Mouse (Mus musculus): ENCODE measurements at regions not wholly inside any gene's neighbourhood (a gene's known extent, or its start where the extent isn't known, plus 50 kb on each side); places are given as distances from the start of the nearest gene placed in this dataset.

DNA sequence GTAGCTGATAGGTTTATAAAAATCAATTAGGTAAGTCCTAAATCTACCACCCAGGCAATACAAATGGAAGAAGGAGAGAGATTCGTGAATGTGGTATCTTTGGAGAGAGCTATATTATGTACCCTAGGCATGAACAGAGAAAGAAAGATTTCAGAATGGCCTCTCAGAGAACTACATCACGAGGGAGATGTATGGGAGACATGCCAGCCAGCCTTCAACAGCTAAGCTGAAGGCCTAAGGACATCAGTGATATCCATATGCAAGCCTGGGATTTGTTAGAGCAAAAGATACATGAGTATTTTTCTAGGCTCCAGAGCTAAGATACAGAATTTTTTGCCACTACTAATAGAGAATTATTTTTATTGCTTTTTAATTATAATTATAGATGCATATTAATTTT, 2445.7 kb upstream of the 5930422O12Rik start:
- no peak for TF ChIP-seq POLR2A (IDR thresholded peaks at IDR 0.05; ENCODE audit: control insufficient read depth, extremely low read depth, insufficient read depth, low read length, poor library complexity)
- TF ChIP-seq CTCF (IDR thresholded peaks at IDR 0.05; ENCODE audit: borderline replicate concordance, control insufficient read depth, extremely low read depth, insufficient read depth, low read length, poor library complexity), result no peak
